ENCODE assay signal across 1 mouse cellular context in the genomic region with DNA sequence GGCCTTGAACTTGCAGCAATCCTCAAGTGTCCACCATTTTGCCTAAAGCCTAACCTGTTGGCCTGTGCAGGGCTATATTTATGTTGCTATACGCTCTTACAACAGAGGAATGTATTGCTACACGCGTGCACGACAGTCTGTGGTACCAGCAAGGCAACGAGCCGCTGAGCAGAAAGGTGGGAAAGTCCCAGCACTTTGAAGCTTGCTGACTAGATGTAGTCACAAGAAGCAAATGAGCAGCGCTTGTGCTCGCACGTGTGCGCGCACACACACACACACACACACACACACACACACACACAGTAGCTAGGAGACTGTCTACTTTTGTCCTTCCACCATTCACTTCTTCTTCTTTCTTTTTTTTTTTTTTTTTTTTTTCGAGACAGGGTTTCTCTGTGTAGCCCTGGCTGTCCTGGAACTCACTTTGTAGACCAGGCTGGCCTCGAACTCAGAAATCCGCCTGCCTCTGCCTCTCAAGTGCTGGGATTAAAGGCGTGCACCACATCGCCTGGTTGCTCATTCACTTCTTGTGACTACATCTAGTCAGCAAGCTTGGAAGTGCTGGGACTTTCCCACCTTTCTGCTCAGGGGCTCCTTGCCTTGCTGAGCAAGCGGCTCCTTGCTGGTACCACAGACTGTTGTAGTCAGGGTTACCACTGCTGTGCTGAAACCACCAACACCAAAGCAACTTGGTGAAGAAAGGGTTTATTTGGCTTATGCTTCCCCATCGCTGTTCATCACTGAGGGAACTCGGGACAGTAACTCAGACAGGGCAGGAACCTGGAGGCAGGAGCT.
A peak's percentile ranks its signal among the peaks of the same experiment; 100 is the strongest.
TF ChIP-seq lines count a peak whose summit lies in the region.

No protein-coding gene starts in this region.

TF ChIP-seq in CH12.LX, 34 proteins besides CTCF, POLR2A, EP300 and RAD21 (continued from another document):
- TF ChIP-seq ELF1 (IDR thresholded peaks at IDR 0.05; ENCODE audit: low read depth, low read length), result no peak
- TF ChIP-seq MEF2A (IDR thresholded peaks at IDR 0.05; ENCODE audit: borderline replicate concordance, low read depth, low read length), result 0 out of 2 replicates have a peak, but pooled peaks have one; percentile 28
- TF ChIP-seq MYC (IDR thresholded peaks at IDR 0.05; ENCODE audit: low read depth, low read length), result peak; percentile 61; the same call in 1 of the 2 replicates
- TF ChIP-seq USF1 (IDR thresholded peaks at IDR 0.05; ENCODE audit: low read depth, low read length), result no peak
- no peak for TF ChIP-seq GABPA (IDR thresholded peaks at IDR 0.05; ENCODE audit: insufficient replicate concordance, low read depth, low read length)
- no peak for TF ChIP-seq HCFC1 (IDR thresholded peaks at IDR 0.05; ENCODE audit: low read depth, low read length)
- no peak for TF ChIP-seq UBTF (IDR thresholded peaks at IDR 0.05; ENCODE audit: low read depth, low read length)
- TF ChIP-seq ZMIZ1 (IDR thresholded peaks at IDR 0.05; ENCODE audit: low read depth, low read length), result no peak
- no peak for TF ChIP-seq MXI1 (IDR thresholded peaks at IDR 0.05; ENCODE audit: low read depth, low read length)
- TF ChIP-seq CHD2 (IDR thresholded peaks at IDR 0.05; ENCODE audit: low read length), result no peak
- TF ChIP-seq POLR2AphosphoS2 (IDR thresholded peaks at IDR 0.05; ENCODE audit: low read depth, low read length), result no peak
- TF ChIP-seq E2F4 (IDR thresholded peaks at IDR 0.05; ENCODE audit: insufficient replicate concordance, low read depth, low read length), result no peak
- TF ChIP-seq SMC3 (IDR thresholded peaks at IDR 0.05; ENCODE audit: low read depth, low read length), result no peak
- TF ChIP-seq NELFE (IDR thresholded peaks at IDR 0.05; ENCODE audit: low read depth, low read length), result no peak
- TF ChIP-seq ZKSCAN1 (IDR thresholded peaks at IDR 0.05; ENCODE audit: borderline replicate concordance, low read depth, low read length), result no peak
